ENCODE assay signal across 24 mouse cellular contexts in genomic region chr6:32936794-32937193, GRCm38 (mm10).
DNase-seq lines count a peak whose midpoint lies in the region; ATAC-seq and TF ChIP-seq lines count a peak whose summit lies in the region.
"Had no signal": no experiment of that assay in that cellular context is flagged by ENCODE, and none has a peak within 500 bp of the region (broad histone marks: within the 10 kb centered on the region; RNA-seq: fewer than 3 reads in every experiment).

No protein-coding gene starts in this region.

- 14% methylated on average over 3 of the region's 3 CpGs for WGBS in forebrain, embryonic 13.5 days
- 20% methylated on average over 3 of the region's 3 CpGs for WGBS in forebrain, embryonic 11.5 days
- 18% methylated on average over 3 of the region's 3 CpGs for WGBS in limb, embryonic 12.5 days
- 59% methylated on average over 3 of the region's 3 CpGs for WGBS in limb, embryonic 10.5 days
- 25% methylated on average over 3 of the region's 3 CpGs for WGBS in neural tube, embryonic 13.5 days
- WGBS in neural tube, embryonic 15.5 days, result 26% methylated on average over 3 of the region's 3 CpGs

- no peak for DNase-seq in forebrain, embryonic 11.5 days (ENCODE audit: low spot score)
- no peak for DNase-seq in limb, embryonic 10.5 days (ENCODE audit: low spot score)
- DNase-seq in B cell, adult 2 months, result no peak
- DNase-seq: adrenal gland, postnatal 10 days; adrenal gland, postnatal 36 days; cerebellum, adult 18-20 months; cerebellum, adult 9-10 months; cerebellum, postnatal 25 days; gastrocnemius, adult 2 months; gastrocnemius, postnatal 14 days; heart, adult 11 months had no signal

- peaks cover 30% of the 10 kb centered on the region for H3K79me2 ChIP-seq in myocyte (ENCODE audit: control insufficient read depth, insufficient read depth)

- no peaks in the 10 kb centered on the region for H3K36me3 ChIP-seq in forebrain, embryonic 13.5 days (ENCODE audit: poor library complexity, severe bottlenecking)
- H3K36me3 ChIP-seq in forebrain, embryonic 11.5 days (ENCODE audit: control insufficient read depth, insufficient read depth, low read length), result no peaks in the 10 kb centered on the region
- H3K36me3 ChIP-seq in limb, embryonic 12.5 days, result no peaks in the 10 kb centered on the region
- H3K36me3 ChIP-seq in limb, embryonic 10.5 days, result no peaks in the 10 kb centered on the region
- H3K36me3 ChIP-seq in neural tube, embryonic 13.5 days, result no peaks in the 10 kb centered on the region
- H3K36me3 ChIP-seq in neural tube, embryonic 15.5 days, result no peaks in the 10 kb centered on the region
- no peaks in the 10 kb centered on the region for H3K36me3 ChIP-seq in myocyte (ENCODE audit: control insufficient read depth, insufficient read depth)
- H3K36me3 ChIP-seq: embryonic facial prominence, embryonic 10.5 days; embryonic facial prominence, embryonic 13.5 days; forebrain, embryonic 10.5 days; hindbrain, embryonic 12.5 days; hindbrain, embryonic 15.5 days had no signal

- ATAC-seq in forebrain, embryonic 13.5 days, result 0 out of 2 replicates have a peak, but pooled peaks have one; percentile 41
- ATAC-seq in forebrain, embryonic 11.5 days (replicated peaks; ENCODE audit: low FRiP score), result no peak
- ATAC-seq in limb, embryonic 12.5 days (ENCODE audit: insufficient number of reproducible peaks, insufficient read depth, low FRiP score, low TSS enrichment, low read depth), result peak; percentile 15; the same call in 1 of the 2 replicates
- no peak for ATAC-seq in neural tube, embryonic 13.5 days (ENCODE audit: low read depth)
- no peak for ATAC-seq in neural tube, embryonic 15.5 days (ENCODE audit: low FRiP score)
- ATAC-seq: intestine, postnatal 0 days; Patski had no signal

- no peak overlapping the region for H3K9ac ChIP-seq in forebrain, embryonic 13.5 days
- no peak overlapping the region for H3K9ac ChIP-seq in forebrain, embryonic 11.5 days (ENCODE audit: low read length)
- H3K9ac ChIP-seq in limb, embryonic 12.5 days (replicated peaks), result no peak overlapping the region
- no peak overlapping the region for H3K9ac ChIP-seq in neural tube, embryonic 13.5 days
- no peak overlapping the region for H3K9ac ChIP-seq in neural tube, embryonic 15.5 days (replicated peaks)
- H3K9ac ChIP-seq: embryonic facial prominence, embryonic 13.5 days; hindbrain, embryonic 12.5 days; hindbrain, embryonic 15.5 days had no signal

- H3K9me3 ChIP-seq in forebrain, embryonic 13.5 days (replicated peaks), result no peaks in the 10 kb centered on the region
- H3K9me3 ChIP-seq in forebrain, embryonic 11.5 days (ENCODE audit: control insufficient read depth, low read length), result no peaks in the 10 kb centered on the region
- H3K9me3 ChIP-seq in limb, embryonic 12.5 days, result no peaks in the 10 kb centered on the region
- H3K9me3 ChIP-seq in limb, embryonic 10.5 days (replicated peaks), result no peaks in the 10 kb centered on the region
- no peaks in the 10 kb centered on the region for H3K9me3 ChIP-seq in neural tube, embryonic 13.5 days
- no peaks in the 10 kb centered on the region for H3K9me3 ChIP-seq in neural tube, embryonic 15.5 days (replicated peaks)
- H3K9me3 ChIP-seq: embryonic facial prominence, embryonic 10.5 days; embryonic facial prominence, embryonic 13.5 days; forebrain, embryonic 10.5 days; hindbrain, embryonic 12.5 days; hindbrain, embryonic 15.5 days had no signal

- no peak overlapping the region for H3K4me2 ChIP-seq in forebrain, embryonic 13.5 days
- H3K4me2 ChIP-seq in forebrain, embryonic 11.5 days (ENCODE audit: low read depth, low read length, severe bottlenecking), result no peak overlapping the region
- H3K4me2 ChIP-seq in limb, embryonic 12.5 days, result no peak overlapping the region
- H3K4me2 ChIP-seq in neural tube, embryonic 13.5 days, result no peak overlapping the region
- no peak overlapping the region for H3K4me2 ChIP-seq in neural tube, embryonic 15.5 days
- peak overlapping the region; percentile 24 for H3K4me2 ChIP-seq in myocyte (ENCODE audit: low read depth)
- H3K4me2 ChIP-seq: embryonic facial prominence, embryonic 13.5 days; heart, embryonic 11.5 days; hindbrain, embryonic 12.5 days; hindbrain, embryonic 15.5 days had no signal

- no peak overlapping the region for H3K27ac ChIP-seq in forebrain, embryonic 13.5 days
- no peak overlapping the region for H3K27ac ChIP-seq in forebrain, embryonic 11.5 days (ENCODE audit: low read depth, low read length)
- H3K27ac ChIP-seq in limb, embryonic 12.5 days, result no peak overlapping the region
- no peak overlapping the region for H3K27ac ChIP-seq in limb, embryonic 10.5 days
- peak overlapping the region; percentile 33; the same call in 1 of the 2 replicates for H3K27ac ChIP-seq in neural tube, embryonic 13.5 days (replicated peaks)
- no peak overlapping the region for H3K27ac ChIP-seq in neural tube, embryonic 15.5 days (replicated peaks)
- H3K27ac ChIP-seq: embryonic facial prominence, embryonic 10.5 days; embryonic facial prominence, embryonic 13.5 days; forebrain, embryonic 10.5 days; gastrocnemius, adult 2 months; hindbrain, embryonic 12.5 days; hindbrain, embryonic 15.5 days had no signal

- H3ac ChIP-seq in myocyte (ENCODE audit: control insufficient read depth, insufficient read length), result no peak overlapping the region

- no peak overlapping the region for H3K4me3 ChIP-seq in forebrain, embryonic 13.5 days
- H3K4me3 ChIP-seq in forebrain, embryonic 11.5 days (ENCODE audit: low read depth, low read length), result no peak overlapping the region
- no peak overlapping the region for H3K4me3 ChIP-seq in limb, embryonic 12.5 days (replicated peaks)
- no peak overlapping the region for H3K4me3 ChIP-seq in limb, embryonic 10.5 days
- no peak overlapping the region for H3K4me3 ChIP-seq in neural tube, embryonic 13.5 days
- no peak overlapping the region for H3K4me3 ChIP-seq in neural tube, embryonic 15.5 days (replicated peaks)
- H3K4me3 ChIP-seq in myocyte, result no peak overlapping the region
- H3K4me3 ChIP-seq: embryonic facial prominence, embryonic 10.5 days; embryonic facial prominence, embryonic 13.5 days; forebrain, embryonic 10.5 days; gastrocnemius, adult 2 months; hindbrain, embryonic 12.5 days; hindbrain, embryonic 15.5 days had no signal

- no peak for TF ChIP-seq POLR2A in myocyte (IDR thresholded peaks at IDR 0.05; ENCODE audit: insufficient read length, low read depth)

- H3K4me1 ChIP-seq in forebrain, embryonic 13.5 days, result peaks cover 14% of the 10 kb centered on the region
- peaks cover 8% of the 10 kb centered on the region; the same call in 1 of the 2 replicates for H3K4me1 ChIP-seq in forebrain, embryonic 11.5 days (replicated peaks; ENCODE audit: control insufficient read depth, insufficient read depth, low read length)
- H3K4me1 ChIP-seq in limb, embryonic 12.5 days (replicated peaks), result peaks cover 22% of the 10 kb centered on the region
- peaks cover 45% of the 10 kb centered on the region for H3K4me1 ChIP-seq in limb, embryonic 10.5 days
- peaks cover 26% of the 10 kb centered on the region for H3K4me1 ChIP-seq in neural tube, embryonic 13.5 days (replicated peaks)
- peaks cover 9% of the 10 kb centered on the region for H3K4me1 ChIP-seq in neural tube, embryonic 15.5 days

- H3K27me3 ChIP-seq in forebrain, embryonic 13.5 days, result peaks cover 17% of the 10 kb centered on the region
- H3K27me3 ChIP-seq in forebrain, embryonic 11.5 days (ENCODE audit: control insufficient read depth, insufficient read depth, low read length), result no peaks in the 10 kb centered on the region
- H3K27me3 ChIP-seq in limb, embryonic 12.5 days, result peaks cover 18% of the 10 kb centered on the region
- no peaks in the 10 kb centered on the region; the same call in 1 of the 2 replicates for H3K27me3 ChIP-seq in limb, embryonic 10.5 days (ENCODE audit: low read depth, poor library complexity, severe bottlenecking)
- no peaks in the 10 kb centered on the region for H3K27me3 ChIP-seq in neural tube, embryonic 13.5 days
- no peaks in the 10 kb centered on the region for H3K27me3 ChIP-seq in neural tube, embryonic 15.5 days (replicated peaks)
- no peaks in the 10 kb centered on the region for H3K27me3 ChIP-seq in myocyte (ENCODE audit: control insufficient read depth, insufficient read depth, insufficient read length)
- H3K27me3 ChIP-seq: embryonic facial prominence, embryonic 13.5 days; hindbrain, embryonic 12.5 days; hindbrain, embryonic 15.5 days; Patski had no signal

TF ChIP-seq in myocyte, 11 proteins besides CTCF, POLR2A, EP300 and RAD21:
- no peak for TF ChIP-seq TCF12 (IDR thresholded peaks at IDR 0.05; ENCODE audit: insufficient read depth, poor library complexity, severe bottlenecking)
- TF ChIP-seq MYOD1 (IDR thresholded peaks at IDR 0.05; ENCODE audit: control insufficient read depth in 1 of 3, insufficient read length in 2 of 3, low read depth in 2 of 3), result no peak
- TF ChIP-seq MAX (IDR thresholded peaks at IDR 0.05; ENCODE audit: low read depth), result no peak
- no peak for TF ChIP-seq E2F4 (IDR thresholded peaks at IDR 0.05; ENCODE audit: insufficient read depth)
- TF ChIP-seq MYOG (IDR thresholded peaks at IDR 0.05; ENCODE audit: control insufficient read depth in 1 of 3, insufficient read depth in 1 of 3, insufficient read length in 2 of 3, low read depth in 2 of 3), result no peak
- TF ChIP-seq SRF (IDR thresholded peaks at IDR 0.05; ENCODE audit: control insufficient read depth, insufficient read length, low read depth), result no peak
- no peak for TF ChIP-seq USF1 (IDR thresholded peaks at IDR 0.05; ENCODE audit: low read depth)
- TF ChIP-seq CEBPB (IDR thresholded peaks at IDR 0.05; ENCODE audit: insufficient read depth, poor library complexity, severe bottlenecking), result no peak
- TF ChIP-seq TCF3 (IDR thresholded peaks at IDR 0.05; ENCODE audit: insufficient read length, low read depth), result no peak

Comparison
In these comparisons a context has a peak if more than half of its experiments do, and no peak if none do; other contexts are left out.
1. ATAC-seq: peak in forebrain, embryonic 13.5 days (single experiment) and limb, embryonic 12.5 days (single experiment); none in forebrain, embryonic 11.5 days (single experiment), neural tube, embryonic 13.5 days (single experiment) and neural tube, embryonic 15.5 days (single experiment).